Mouse (Mus musculus): ENCODE data around the gene Cd2. TPM values are rescaled to one million over a fixed set of nuclear protein-coding genes. Genes with fewer than 3 reads are reported as not detected.

Cd2 gene
- total RNA-seq, 2 experiments from 2014 or later, result not detected

GRCm38 (mm10) chr3:101236995-101237808, 50.5 kb downstream of the Cd2 start:
- intact Hi-C loops (cut with DNase I), result no loop called here
- no peak for DNase-seq (ENCODE audit: low spot score in 2 of 2)

GRCm38 (mm10) chr3:101236261-101236660, 51.5 kb downstream of the Cd2 start:
- no peak for DNase-seq (ENCODE audit: low spot score in 2 of 2)

GRCm38 (mm10) chr3:101235321-101235720, 52.4 kb downstream of the Cd2 start:
- intact Hi-C loops (cut with DNase I), result no loop called here
- no peak for DNase-seq (ENCODE audit: low spot score in 2 of 2)

More at GRCm38 (mm10) chr3:101236261-101236660, 51.5 kb downstream of the Cd2 start:
- intact Hi-C loops (cut with DNase I), result no loop called here

GRCm38 (mm10) chr3:101233424-101233823, 54.3 kb downstream of the Cd2 start:
- intact Hi-C loops (cut with DNase I), result no loop called here
- DNase-seq (ENCODE audit: low spot score in 2 of 2), result no peak

- intact Hi-C loops (cut with DNase I), result no loop called here
- no peak for DNase-seq (ENCODE audit: low spot score in 2 of 2)
Observed at GRCm38 (mm10) chr3:101232570-101232969, 55.2 kb downstream of the Cd2 start.

GRCm38 (mm10) chr3:101230201-101230600, 57.5 kb downstream of the Cd2 start:
- intact Hi-C loops (cut with DNase I), result no loop called here
- no peak for DNase-seq (ENCODE audit: low spot score in 2 of 2)

- DNase-seq (ENCODE audit: low spot score in 2 of 2), result no peak
- intact Hi-C loops (cut with DNase I), result no loop called here
Observed at GRCm38 (mm10) chr3:101229551-101229930, 58.2 kb downstream of the Cd2 start.

- DNase-seq (ENCODE audit: low spot score in 2 of 2), result no peak
- intact Hi-C loops (cut with DNase I), result no loop called here
Observed at GRCm38 (mm10) chr3:101228868-101229550, 58.7 kb downstream of the Cd2 start.

DNA sequence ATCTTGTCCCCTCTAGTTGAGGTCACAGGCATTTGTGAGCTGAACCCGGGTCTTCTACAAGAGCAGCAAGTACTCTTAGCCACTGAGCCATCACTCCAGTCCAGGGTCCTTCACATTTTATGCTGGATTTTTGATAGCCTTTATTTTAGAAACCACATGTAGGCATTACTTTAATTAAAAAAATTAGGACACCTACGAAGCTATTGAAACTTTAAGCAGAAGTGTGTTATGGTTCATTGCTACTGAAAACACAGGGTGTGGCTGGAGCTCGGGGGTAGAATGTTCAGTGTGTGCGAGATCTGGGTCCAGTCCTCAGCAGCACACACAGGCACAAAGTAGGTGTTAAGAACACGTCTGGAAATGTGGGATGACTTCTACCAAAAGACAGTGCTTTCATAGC, 59.7 kb downstream of the Cd2 start:
- intact Hi-C loops (cut with DNase I), result no loop called here
- no peak for DNase-seq (ENCODE audit: low spot score in 2 of 2)

Other genes starting within 250 kb of the Cd2 start
- 10 to 100 TPM; 36.9 to 41.2 TPM for gene Ptgfrn, start 177.7 kb downstream of the Cd2 start, total RNA-seq (2021)
- gene Igsf3, start 89.1 kb upstream of the Cd2 start, total RNA-seq (2021), result 10 to 100 TPM; 19.4 to 23.3 TPM

Measured in left cerebral cortex, postnatal 36 days (tissue).